Mouse (Mus musculus) kidney, adult 8-10 months (tissue): ENCODE results near the gene H2-M10.2.

Experiments
- DNase-seq, 2 experiments: peaks; one replicate each; pipeline ENCODE4 v3.0.0; 2022

The H2-M10.2 gene

DNA sequence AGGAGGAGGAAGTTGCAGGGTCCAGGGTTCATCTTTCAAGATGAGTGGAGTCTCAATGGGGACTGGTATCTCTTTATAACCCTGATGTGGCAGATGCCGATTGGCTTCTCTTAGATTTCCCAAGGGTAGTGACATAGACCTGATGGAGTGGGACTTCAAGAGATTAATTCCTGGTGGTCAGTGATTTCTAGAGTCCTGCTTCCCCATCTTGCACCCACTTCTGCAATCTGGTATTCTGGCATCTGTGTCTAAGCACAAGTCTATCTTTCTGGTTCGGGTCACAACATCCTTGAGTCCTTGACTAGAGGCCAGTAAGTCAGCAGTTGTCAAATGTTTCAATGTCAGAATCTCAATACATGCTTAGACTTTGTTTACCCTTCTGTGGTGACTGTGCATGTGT lies at the start of gene H2-M10.2:
Gene H2-M10.2 (minus strand): TSS at position 101 of the 400 bp plus-strand sequence.
- no peak for DNase-seq

DNA sequence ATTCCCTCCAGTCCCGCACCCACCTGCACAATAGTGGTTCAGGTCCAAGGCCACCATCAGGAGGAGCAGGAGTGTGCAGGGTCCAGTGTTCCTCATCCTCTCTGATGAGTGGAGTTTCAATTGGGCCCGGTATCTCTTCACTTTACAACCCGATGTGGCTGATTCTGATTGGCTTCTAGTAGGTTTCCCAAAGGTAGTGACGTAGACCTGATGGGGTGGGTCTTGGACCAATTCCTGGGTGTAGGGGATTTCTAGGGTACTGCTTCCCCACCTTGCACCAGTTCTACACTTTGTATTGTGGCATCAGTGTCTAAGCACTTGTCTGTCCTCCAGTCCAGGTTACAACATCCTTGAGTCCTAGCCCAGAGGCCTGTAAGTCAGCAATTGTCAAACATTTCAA lies 39.8 kb upstream of the H2-M10.2 start, which contains the start of gene H2-M10.1:
Gene H2-M10.1 (minus strand): TSS at position 101 of the 400 bp plus-strand sequence.
- no peak for DNase-seq

DNA sequence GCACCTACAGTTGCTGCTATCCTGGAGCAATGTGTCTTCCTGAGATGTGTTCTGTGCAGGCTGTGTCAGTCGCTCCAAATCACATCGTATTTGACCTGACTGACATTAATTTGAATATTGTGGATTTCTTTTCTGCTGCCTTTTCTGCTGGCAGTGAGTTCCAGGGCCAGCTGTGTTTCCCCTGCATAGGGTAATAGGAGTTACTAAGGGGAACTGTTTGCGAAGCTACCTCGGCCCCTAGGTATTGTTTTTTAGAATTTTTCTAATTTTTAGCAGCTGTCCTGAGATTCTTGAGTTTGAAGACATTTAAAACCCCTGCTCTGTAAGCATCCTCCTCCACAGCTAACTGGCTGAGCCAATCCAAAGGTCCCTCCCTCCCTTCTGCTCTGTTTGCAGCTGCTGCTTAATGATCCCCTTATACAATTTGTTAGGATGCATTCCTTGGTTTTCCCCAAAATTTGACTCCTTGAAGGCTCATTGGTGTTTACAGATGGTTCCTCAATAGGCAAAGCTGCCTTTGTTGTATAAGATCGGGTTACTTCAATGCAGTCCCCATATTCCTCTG lies 29.5 kb upstream of the H2-M10.2 start:
- DNase-seq = no peak

DNA sequence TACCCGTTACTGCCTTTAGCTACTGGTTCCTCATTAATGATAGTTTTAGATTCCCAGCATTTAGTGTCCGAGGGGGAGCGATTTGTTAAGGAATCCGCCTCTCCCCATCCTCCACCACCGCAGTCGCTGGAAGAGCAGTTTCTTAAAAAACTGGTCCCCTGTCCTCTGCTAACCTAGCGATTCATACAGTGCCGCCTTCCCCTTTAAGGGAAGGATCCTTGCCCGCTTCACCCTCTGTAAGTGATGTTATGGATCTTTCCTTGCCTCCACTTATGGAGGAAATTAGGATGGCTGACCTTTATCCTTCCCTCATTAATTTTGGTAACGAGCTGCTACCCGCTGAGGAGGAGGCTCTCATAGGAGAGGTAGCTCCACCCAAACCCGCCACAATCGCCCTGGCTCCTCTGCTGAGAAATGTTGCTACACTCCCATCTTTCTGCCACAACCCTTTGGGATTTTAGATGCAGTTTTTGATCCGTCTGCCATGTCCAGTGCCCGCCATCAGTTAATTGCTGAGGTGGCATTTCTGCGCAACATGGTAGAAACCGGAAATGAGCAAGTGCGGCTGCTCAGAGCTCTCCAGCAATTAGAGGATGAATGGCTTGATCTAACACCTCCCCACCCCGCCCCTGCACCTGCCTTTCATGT lies 28.9 kb upstream of the H2-M10.2 start:
- peak; percentile 21 to 32 for DNase-seq

DNA sequence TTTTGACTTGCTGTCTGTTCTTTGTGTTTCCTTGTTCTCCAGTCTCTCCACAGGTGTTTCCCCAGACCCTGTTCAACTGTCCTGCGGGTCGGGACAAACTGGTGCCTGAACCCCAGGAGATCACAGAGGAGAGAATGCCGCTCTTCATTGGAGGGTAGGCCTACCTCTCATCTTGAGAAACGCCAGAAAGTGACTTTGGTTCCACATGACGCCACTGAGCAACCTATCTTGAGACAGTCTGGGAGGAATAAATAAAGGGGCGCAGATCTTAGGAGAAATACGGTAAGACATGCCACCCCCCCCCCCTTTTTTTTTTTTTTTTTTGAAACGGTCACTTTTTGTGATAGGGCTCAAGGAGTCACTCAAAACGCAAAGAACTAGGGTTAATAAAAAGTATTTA lies 28.2 kb upstream of the H2-M10.2 start:
- DNase-seq = no peak

DNA sequence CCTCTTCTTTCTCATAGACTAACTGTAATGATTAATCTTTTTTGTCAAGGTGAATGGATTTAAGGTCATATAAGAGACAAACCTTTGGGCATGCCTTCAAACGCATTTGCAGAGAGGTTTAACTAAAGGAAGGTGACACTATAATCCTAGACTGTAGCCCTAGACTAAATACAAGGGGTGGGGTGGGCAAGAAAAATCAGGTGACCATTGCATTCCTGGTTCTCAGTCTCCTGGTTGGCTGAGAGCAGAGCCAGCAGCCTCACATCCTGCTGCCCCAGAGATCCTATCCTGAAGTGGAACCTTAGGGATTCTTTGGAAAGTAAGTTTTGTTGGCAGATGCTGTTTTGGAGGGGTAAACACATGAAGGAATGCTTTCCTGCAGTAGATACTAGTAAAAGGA lies 23.0 kb upstream of the H2-M10.2 start:
- no peak for DNase-seq

DNA sequence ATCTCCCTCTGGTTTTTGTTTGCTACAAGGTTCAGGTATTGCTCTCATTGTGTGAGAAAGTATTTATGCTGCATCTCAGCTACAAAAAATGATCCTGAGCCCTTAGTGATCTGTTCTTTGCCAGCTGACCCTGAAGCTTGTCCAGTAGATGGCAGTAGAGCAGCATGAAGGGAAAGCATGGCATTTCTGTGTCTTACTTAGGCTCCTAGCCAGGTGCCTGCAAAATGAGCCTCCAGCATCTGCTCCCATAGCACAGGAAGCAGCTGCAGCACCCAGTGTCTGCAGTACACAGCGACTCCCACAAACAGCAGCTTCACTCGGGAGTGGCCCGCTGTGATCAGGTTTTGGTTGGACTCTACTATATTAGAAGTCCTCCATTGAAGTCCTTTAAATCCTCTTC lies 22.6 kb upstream of the H2-M10.2 start:
- DNase-seq = peak; percentile 64 to 75

DNA sequence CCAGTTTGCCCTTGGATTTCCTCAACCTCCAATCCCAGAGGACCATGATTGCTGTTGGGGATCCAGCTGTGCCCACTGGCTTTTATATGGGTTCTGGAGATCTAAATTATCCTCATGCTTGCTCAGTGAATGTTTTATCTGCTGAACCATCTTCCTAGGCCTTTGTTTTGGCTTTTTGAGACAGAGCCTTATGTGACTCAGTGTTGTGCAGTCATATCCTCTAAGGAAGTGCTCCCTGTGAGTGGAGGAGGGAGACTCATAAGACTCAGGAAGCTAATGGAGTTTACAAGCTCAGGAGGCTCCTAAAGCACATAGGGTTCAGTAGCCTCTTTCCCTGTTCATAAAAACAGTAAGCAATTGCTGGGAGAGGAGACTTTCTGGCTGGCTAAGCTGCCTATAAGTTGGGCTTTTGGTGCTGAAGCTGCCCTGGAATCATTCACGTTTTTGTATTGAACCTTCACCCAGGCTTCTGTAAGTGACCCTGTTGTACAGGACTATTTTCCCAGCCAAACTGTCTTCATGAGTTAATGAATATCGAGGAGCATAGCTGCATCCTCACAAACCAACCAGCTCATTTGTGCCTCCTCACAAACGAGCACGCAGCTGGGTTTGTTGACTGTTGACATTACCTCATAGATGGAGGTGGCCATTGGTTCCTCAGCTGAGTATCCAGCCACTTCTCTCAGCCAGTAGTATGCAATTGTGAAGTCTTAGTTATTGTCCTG lies 4.6 kb downstream of the H2-M10.2 start:
- peak; percentile 21 to 36 for DNase-seq

DNA sequence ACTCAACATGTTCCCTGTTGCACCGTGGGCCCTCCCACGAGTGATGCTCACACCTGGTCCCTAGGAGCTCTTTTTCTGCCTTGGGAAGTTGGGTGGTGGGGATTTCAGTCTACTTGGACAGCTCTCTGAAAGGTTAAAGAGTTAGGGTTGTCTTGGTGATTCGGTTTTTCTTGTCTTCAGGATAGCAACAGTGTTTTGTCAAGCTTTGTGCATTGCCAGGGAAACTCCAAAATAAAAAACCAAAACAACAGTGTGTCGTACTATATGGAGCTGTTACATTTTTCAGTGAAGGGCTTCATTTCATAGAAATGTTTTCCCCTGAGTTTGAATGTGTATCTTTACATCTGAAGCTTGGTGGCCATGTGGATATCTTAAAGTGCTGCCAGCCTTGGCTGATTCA lies 11.5 kb downstream of the H2-M10.2 start:
- DNase-seq = no peak

DNA sequence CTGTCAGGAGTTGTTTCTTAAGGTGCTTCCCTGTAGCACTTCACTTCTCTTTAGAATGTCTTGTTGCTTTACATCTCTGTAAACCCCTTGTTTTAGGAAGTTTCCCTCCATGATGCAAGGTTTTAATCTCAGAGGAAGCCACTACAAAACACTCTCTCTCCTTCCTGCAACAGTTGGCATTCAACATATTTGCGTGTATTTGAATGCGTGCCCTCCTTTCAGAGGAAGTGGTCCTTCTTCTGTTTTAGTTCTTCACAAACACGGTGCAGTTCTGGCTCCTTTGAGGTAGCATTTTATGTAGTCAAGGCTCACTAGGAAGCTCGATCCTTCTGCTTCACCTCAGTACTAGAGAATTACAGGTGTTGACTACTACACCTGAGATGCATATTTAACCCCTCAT lies 12.5 kb downstream of the H2-M10.2 start:
- no peak for DNase-seq

DNA sequence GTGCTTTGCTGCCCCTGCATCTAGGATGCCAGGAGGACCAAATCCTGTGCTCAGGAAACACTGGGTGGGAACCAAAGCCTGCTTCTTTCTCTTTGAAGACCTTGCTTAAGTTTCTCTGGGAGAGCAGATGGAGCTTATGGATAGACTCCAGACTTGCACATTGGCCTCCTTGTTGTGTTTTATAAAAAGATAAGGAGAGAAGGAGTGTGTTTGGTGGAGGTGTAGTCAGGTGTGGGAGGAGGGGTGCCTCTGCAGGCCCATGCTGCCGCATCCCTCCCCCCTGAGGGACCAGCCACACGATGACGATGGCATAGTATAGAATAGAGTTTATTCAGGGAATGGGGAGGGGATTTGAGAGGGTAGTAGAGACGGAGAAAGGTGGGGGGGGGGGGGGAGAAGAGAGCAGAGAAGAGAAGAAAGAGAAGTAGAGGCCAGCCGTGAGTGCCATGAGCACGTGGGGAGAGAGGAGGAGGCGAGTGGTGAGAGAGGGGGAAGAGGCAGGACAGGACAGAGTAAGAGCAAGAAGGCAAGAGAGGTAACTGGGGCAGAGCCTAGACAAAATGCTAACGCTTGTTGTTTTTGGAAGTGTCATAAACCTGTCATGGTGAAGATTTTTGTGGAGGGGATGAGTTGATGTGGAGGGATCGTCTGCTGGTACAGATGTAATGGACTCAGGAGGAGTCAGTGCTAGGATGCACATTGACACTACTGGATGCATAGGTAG lies 13.5 kb downstream of the H2-M10.2 start:
- no peak for DNase-seq

DNA sequence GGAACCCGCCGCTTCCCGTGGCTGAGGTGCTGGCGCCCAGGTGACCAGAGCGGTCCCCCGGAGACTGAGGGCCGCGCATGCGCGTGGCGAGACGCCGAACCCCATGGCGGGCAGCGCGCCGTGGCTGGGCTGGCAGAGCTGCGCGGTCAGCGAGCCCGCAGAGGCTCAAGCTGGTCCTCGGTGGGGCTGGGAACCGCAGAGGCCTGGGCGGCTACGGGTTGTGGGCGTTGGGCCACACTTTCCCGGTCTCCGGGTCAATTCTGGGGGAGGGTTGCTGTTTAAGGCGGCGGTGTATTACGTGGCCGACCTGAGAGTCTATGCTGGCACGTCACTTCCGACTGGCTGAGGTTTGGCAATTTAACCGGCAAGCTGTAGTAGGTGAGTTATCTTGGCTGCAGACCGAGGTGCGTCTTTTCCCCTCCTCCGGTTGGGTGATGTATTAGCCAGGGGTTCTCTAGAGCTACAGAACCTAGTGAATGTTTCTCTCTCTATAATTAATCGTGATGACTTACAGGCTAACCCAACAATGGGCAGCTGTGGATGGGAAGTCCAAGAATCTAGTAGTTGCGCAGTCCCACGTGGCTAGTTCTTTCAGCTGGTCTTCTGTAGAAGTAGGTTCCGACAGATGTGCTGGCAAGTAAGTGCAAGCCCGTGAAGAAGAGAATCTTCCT lies 14.6 kb downstream of the H2-M10.2 start, which contains the start of gene Trim39:
Gene Trim39 (minus strand): TSS at position 662 of the 671 bp plus-strand sequence.
- DNase-seq = peak; percentile 81 to 85

DNA sequence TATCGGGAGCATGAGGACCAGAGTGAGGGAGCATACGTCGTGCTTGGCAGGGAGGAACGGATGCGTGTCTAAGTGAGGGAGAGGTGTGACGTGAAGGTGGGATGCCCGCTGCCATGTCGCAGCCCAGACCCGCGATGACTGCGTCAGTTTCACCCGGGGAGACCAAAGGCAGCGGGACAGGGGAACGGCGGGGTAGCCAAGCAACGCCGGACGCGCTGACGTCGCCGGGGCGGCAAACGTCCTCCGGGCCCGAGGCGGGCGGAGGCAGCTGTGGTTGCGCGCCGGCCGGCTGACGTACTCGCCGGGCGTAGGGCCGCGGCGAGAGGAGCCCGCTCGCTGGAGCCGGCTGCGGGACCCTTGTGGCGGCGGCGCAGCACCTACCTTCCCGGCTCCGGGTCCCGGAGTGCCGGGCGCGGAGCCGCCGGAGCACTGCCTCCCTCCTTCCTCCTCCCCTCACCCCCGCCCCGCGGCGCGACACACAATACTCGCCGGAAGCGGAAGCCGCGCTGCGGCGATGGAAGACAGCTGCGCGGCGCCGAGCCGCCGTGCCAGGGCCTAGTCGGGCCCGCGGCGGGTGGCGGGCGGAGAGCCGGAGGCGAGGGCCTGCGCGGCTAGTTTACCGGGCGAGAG lies 15.2 kb downstream of the H2-M10.2 start:
- peak; percentile 78 to 86 for DNase-seq

DNA sequence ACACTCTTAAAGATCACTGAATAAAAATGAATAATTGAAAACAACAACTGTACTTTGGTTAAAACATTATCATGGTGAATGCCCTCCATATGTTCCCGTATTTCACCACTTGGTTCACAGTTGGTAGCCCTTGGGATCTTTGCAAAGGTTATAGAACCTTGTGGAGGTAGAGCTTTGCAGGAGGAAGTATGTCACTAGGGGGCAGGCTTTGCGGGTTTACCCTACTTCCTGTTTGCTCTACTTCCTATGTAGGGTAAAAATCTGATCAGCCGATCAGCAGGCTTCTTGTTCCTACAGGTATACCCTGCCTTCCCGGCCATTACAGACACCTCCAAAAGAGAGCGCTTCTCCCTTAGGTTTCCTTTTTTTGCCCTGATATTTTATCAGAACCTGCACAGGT lies 20.5 kb downstream of the H2-M10.2 start:
- DNase-seq = no peak

DNA sequence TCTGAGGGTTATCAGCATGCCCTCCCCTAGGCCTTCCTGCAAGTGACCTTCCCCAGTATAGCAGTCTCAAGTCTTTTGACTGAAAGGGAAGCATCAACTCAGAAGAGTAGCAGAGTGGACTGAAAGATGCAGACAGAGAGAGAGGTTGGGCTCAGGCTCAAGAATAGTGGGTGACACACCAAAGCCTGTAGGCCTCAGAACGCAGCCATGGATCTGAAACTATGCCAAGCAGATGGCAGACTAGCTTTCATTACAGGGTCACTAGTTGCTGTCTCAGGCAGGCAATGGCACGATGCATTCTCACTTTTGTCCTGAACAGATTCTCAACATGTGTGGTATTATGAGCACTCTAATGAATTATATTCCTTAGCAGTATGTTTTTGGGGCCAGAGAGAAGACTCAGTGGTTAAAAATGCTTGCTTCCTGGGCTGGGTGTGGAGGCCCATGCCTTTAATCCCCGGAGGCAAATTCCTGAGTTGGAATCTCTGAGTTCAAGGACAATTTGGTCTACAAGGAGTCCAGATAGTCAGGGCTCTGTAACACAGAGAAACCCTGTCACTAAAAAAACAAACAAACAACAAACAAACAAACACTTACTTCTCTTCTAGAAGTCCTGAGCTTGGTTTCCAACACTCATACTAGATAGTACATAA lies 21.9 kb downstream of the H2-M10.2 start:
- no peak for DNase-seq

DNA sequence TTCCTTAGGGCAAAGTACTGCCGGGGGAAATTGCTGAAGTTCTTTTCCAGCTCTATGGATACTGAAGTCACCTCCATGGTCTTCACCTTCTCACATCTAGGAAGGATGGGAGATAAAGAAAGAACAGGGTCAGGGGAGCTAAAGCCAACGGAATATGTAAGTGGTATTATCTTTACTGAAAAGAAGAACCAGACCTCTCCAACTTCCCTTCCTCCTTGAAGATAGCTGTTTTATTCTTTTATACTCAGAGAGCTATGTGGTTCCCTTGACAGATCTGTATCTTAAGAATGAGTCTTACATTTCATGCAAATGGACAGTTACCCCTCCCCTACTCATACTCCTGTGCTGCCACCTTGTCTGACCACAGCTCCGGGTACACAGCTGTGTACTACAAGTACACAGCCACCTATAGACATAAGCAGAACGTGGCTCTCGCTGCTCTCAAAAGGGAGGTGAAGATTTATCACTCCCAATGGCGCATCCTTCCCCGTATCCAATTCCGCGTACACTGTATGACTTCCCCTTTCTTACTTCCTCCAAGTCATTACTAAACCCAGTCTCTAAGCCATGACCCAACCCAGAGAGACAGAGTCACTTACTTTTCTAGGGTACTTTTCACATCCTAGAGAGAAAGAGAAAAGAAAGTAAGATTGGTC lies 24.7 kb downstream of the H2-M10.2 start:
- DNase-seq = no peak

DNA sequence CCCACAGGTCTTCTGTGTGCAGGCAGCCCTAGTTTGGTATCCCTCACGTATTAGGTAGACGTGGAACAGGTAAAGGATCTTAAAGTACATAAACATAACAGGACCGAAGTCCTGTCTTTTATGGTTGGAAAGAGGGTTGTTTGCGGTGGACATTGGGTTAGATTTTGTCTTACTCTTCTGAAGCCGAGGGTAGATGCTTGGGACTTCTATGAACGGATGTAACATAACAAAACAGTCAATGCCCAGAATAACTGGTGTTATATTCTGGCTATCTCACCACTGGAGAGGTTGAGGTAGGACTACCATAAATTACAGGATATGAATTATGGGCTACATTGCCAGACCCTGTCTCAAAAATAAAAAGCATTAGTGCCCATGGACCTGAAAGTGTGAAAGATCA lies 28.3 kb downstream of the H2-M10.2 start, which contains the start of gene Rpp21:
Gene Rpp21 (minus strand): TSS at position 101 of the 400 bp plus-strand sequence.
- no peak for DNase-seq

DNA sequence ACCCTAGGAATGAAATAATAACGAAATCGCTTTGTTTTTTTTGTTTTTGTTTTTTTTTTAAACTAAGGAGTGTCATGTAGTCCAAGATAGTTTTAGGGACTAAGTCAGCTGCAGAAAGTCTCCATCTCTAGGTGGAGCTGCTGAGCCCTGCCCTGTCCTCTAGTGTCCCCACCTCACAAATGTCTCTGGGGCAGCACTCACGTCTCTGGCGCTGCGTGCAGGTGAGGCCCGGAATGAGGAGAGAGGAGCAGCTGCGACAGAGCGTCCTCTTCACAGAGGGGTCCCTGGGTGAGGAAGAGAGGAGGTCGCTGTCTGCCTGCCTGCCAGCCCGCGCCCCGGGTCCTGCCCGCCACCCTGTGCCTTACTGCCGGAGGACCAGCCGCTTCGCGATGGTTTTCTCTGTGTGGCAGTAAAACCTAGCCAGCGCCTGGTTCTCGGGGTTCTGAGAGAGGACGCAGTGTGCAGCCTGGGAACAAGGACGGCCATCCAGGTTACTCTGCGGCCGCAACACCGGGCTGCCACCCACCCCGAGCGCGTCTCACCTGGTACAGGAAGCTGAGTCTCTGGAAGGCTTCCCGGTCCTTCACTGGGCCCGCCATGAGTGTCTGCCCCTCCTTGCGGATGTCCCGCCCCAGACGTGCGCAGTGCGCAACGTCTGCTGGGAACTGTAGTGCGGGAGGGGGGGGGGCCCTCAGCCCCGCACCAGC lies 28.9 kb downstream of the H2-M10.2 start:
- peak; percentile 79 to 83 for DNase-seq

DNA sequence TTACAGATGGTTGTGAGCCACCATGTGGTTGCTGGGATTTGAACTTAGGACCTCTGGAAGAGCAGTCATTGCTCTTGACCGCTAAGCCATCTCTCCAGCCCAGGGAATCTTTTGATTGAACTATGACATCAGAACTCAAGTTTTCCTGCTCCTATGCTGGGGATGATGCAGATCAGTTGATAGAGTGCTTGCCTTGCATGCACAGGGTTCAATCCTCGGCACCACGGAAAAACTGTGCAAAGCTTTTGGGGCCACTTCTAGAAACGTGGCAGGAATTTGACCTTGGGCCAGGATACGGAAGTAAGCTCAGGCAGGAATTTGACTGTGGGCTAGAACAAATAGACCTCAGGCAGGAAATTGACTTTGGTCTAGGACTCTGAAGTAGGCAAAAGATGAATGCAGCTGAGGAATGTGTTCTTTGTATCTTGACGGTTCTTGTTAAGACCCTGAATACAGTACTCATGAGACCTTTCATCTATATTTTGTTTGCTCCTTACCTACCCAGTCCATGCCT lies 33.1 kb downstream of the H2-M10.2 start:
- DNase-seq = no peak

DNA sequence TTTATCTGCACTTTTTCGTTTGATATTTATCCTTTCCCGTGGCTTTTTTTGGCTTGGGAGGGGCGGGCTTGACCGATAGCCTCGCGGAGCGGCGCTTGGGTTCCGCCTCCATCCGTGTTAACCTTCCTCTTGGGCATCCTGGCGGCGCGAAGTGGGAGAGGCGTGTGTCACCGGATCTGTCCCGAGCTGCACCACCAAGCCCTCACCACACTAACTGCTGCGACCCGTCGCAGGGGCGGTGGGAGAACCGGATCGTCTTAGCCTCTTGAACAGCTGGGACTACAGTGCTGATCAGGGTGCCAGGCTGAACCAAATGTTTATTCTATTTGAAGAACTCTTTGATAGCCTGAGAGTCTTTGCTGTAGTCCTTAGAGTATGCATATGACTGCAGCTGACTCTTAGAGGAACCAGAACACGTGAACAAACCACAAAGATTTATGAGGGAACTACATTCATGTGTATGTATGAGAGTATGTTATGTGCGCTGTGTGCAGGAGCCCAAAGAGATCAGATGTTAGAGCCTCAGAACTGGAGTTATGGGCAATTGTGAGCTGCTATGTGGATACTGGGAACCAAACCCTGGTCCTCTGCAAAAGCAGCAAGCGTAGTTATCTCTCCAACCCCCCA lies 33.9 kb downstream of the H2-M10.2 start:
- DNase-seq = no peak
